Mouse (Mus musculus): Measurements from ENCODE around the gene Gm5737. TPM values are rescaled to one million over a fixed set of nuclear protein-coding genes. Genes with fewer than 3 reads are reported as not detected.

The Gm5737 gene
- not detected in 2 replicates for total RNA-seq (2017)

- no peak for ATAC-seq (replicated peaks in 1 of 2; ENCODE audit: insufficient read depth in 1 of 2, low FRiP score in 2 of 2, low TSS enrichment in 1 of 2, low read depth in 1 of 2, poor library complexity in 2 of 2, severe bottlenecking in 2 of 2)
Observed at GRCm38 (mm10) chr7:120811834-120812415, at the start of gene Gm5737. TSS of gene Gm5737 (plus strand) at chr7:120812365.

DNA sequence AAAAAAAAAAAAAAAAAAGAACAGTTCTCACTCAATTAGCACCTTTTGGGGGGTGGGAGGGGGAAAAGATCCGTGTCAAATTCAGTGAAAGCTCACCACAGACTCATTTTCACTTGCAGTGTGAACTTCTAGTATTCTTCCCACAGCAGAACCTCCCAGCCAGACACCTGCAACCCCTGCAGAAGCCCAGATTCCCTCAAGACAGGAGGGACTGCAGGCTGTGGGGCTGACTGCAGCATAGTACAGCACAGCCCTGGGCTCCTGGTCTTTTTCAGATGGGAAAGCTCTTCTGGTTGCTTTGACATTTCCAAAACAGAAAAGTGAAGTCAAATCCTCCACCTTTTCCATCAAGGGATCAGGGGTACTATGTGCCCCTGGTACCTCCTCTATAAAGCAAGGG, 44.8 kb upstream of the Gm5737 start:
- ATAC-seq (replicated peaks in 1 of 2; ENCODE audit: insufficient read depth in 1 of 2, low FRiP score in 2 of 2, low TSS enrichment in 1 of 2, low read depth in 1 of 2, poor library complexity in 2 of 2, severe bottlenecking in 2 of 2), result no peak

GRCm38 (mm10) chr7:120771389-120771788, 40.8 kb upstream of the Gm5737 start:
- no peak for ATAC-seq (replicated peaks in 1 of 2; ENCODE audit: insufficient read depth in 1 of 2, low FRiP score in 2 of 2, low TSS enrichment in 1 of 2, low read depth in 1 of 2, poor library complexity in 2 of 2, severe bottlenecking in 2 of 2)

GRCm38 (mm10) chr7:120778012-120778411, 34.2 kb upstream of the Gm5737 start:
- ATAC-seq (replicated peaks in 1 of 2; ENCODE audit: insufficient read depth in 1 of 2, low FRiP score in 2 of 2, low TSS enrichment in 1 of 2, low read depth in 1 of 2, poor library complexity in 2 of 2, severe bottlenecking in 2 of 2), result no peak

- no peak for ATAC-seq (replicated peaks in 1 of 2; ENCODE audit: insufficient read depth in 1 of 2, low FRiP score in 2 of 2, low TSS enrichment in 1 of 2, low read depth in 1 of 2, poor library complexity in 2 of 2, severe bottlenecking in 2 of 2)
Observed at GRCm38 (mm10) chr7:120795544-120795943, 16.6 kb upstream of the Gm5737 start.

- peak; percentile 42 to 46; a peak in 3 of 4 replicates for ATAC-seq (replicated peaks in 1 of 2; ENCODE audit: insufficient read depth in 1 of 2, low FRiP score in 2 of 2, low TSS enrichment in 1 of 2, low read depth in 1 of 2, poor library complexity in 2 of 2, severe bottlenecking in 2 of 2)
Observed at GRCm38 (mm10) chr7:120796369-120796768, 15.8 kb upstream of the Gm5737 start.

GRCm38 (mm10) chr7:120803268-120803667, 8.9 kb upstream of the Gm5737 start:
- no peak for ATAC-seq (replicated peaks in 1 of 2; ENCODE audit: insufficient read depth in 1 of 2, low FRiP score in 2 of 2, low TSS enrichment in 1 of 2, low read depth in 1 of 2, poor library complexity in 2 of 2, severe bottlenecking in 2 of 2)

DNA sequence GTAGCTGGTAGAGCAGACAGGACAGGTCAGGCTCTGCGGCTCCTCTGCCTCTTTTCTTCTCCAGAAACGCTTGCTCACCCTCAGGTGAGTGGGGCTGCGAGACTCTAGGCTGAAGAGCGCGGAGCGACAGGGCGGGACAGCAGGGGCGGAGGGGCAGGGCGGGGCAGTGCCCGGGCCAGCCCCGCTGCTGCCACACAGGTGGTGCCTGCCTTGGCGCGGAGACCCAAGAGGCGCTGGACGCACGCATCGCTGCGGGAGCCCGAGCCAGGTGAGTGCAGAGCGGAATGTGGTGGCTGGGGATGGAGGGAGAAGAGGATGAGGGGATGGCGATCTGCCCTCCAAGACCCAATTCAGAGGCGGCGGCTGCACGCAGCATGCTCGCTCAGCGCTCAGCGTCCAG, 2.5 kb upstream of the Gm5737 start:
- ATAC-seq (replicated peaks in 1 of 2; ENCODE audit: insufficient read depth in 1 of 2, low FRiP score in 2 of 2, low TSS enrichment in 1 of 2, low read depth in 1 of 2, poor library complexity in 2 of 2, severe bottlenecking in 2 of 2), result no peak

GRCm38 (mm10) chr7:120817552-120817951, 5.4 kb downstream of the Gm5737 start:
- ATAC-seq (replicated peaks in 1 of 2; ENCODE audit: insufficient read depth in 1 of 2, low FRiP score in 2 of 2, low TSS enrichment in 1 of 2, low read depth in 1 of 2, poor library complexity in 2 of 2, severe bottlenecking in 2 of 2), result no peak

- ATAC-seq (replicated peaks in 1 of 2; ENCODE audit: insufficient read depth in 1 of 2, low FRiP score in 2 of 2, low TSS enrichment in 1 of 2, low read depth in 1 of 2, poor library complexity in 2 of 2, severe bottlenecking in 2 of 2), result no peak
Observed at GRCm38 (mm10) chr7:120819386-120819785, 7.2 kb downstream of the Gm5737 start.

- peak; percentile 65 to 79 for ATAC-seq (replicated peaks in 1 of 2; ENCODE audit: insufficient read depth in 1 of 2, low FRiP score in 2 of 2, low TSS enrichment in 1 of 2, low read depth in 1 of 2, poor library complexity in 2 of 2, severe bottlenecking in 2 of 2)
Observed at GRCm38 (mm10) chr7:120823248-120823647, 11.1 kb downstream of the Gm5737 start.

DNA sequence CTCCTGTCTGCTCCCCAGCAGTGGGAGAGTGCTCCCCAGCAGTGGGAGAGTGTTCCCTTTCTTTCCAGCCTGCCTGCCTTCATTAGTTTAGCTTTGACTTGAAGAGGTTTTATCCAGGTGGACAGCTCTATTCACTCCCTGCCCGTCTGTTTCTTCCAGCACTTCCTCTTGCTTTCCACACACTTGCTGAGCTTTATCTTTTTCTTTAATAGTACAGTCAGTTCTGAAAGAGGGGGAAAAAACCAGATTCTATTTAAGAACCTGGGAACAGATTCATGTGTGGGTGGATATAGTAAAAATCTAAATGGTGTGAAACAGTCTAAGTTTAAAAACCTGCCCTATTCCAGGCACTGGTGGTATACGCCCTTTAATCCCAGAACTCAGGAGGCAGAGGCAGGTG, 12.9 kb downstream of the Gm5737 start:
- ATAC-seq (replicated peaks in 1 of 2; ENCODE audit: insufficient read depth in 1 of 2, low FRiP score in 2 of 2, low TSS enrichment in 1 of 2, low read depth in 1 of 2, poor library complexity in 2 of 2, severe bottlenecking in 2 of 2), result no peak

DNA sequence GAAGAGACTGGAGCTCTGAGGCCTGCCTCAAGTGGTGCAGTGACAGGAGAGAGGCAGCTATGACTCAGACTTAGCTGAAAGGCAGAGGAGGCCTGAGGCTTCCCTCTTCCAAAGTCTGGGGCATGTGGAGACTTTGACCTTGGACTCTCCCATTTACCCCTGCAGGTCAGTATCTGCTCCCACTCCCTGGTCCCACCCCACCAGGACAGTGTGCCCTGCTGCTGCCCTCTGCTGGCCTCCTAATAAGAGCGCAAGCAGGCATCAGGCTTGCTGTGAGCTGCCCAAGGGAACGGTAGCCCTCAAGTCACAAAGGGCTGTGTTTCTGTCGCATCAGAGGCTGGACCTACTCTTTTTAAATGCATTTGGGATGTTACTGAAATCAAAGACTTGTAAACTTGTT, 14.2 kb downstream of the Gm5737 start:
- ATAC-seq (replicated peaks in 1 of 2; ENCODE audit: insufficient read depth in 1 of 2, low FRiP score in 2 of 2, low TSS enrichment in 1 of 2, low read depth in 1 of 2, poor library complexity in 2 of 2, severe bottlenecking in 2 of 2), result peak in 1 of 2 experiments; percentile 33; a peak in 1 of 4 replicates

- peak; percentile 20 to 24 for ATAC-seq (replicated peaks in 1 of 2; ENCODE audit: insufficient read depth in 1 of 2, low FRiP score in 2 of 2, low TSS enrichment in 1 of 2, low read depth in 1 of 2, poor library complexity in 2 of 2, severe bottlenecking in 2 of 2)
Observed at GRCm38 (mm10) chr7:120830431-120831381, 18.5 kb downstream of the Gm5737 start.

DNA sequence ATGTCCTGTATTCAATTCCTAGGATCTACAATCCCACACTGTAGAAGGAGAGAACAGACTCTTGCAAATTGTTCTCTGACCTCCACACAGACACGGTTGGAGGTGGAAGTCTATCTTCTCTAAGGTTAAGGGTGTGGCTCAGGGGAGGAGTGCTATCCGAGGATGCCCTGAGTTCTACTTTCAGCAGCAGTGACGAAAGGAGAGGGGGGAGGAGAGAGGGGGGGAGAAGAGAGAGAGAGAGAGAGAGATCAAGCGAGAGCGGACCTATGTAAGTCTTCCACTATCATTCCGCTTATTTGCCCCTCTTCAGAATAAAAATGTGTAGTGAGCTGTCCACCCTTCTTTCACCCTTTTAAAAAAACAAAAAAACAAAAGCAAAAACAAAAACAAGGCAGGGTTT, 22.3 kb downstream of the Gm5737 start:
- no peak for ATAC-seq (replicated peaks in 1 of 2; ENCODE audit: insufficient read depth in 1 of 2, low FRiP score in 2 of 2, low TSS enrichment in 1 of 2, low read depth in 1 of 2, poor library complexity in 2 of 2, severe bottlenecking in 2 of 2)

DNA sequence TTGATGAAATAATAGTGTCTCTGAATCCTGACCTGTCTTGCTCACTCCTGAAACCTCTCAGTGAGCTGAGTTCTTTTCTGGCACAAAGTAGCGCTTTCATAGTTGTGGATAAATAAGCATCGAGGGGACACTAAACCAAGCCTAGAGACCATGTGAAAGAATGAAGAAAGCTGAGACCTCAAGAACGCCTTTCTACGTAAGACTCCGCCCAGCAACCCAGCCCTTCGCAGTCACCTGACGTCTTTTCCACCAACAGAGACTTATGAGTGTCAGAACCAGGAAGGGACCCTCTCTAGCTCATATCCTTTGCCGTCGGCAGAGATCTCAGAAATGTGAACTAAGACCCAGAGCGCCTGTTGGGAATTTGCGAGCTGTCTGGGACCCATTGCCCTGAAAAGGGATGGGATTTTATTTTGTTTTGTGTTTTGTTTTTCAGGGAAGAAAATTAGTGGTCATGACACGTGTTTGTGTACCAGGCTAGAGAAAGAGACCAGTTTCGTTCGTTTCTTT, 22.8 kb downstream of the Gm5737 start:
- ATAC-seq (replicated peaks in 1 of 2; ENCODE audit: insufficient read depth in 1 of 2, low FRiP score in 2 of 2, low TSS enrichment in 1 of 2, low read depth in 1 of 2, poor library complexity in 2 of 2, severe bottlenecking in 2 of 2), result peak; percentile 80 to 85

- ATAC-seq (replicated peaks in 1 of 2; ENCODE audit: insufficient read depth in 1 of 2, low FRiP score in 2 of 2, low TSS enrichment in 1 of 2, low read depth in 1 of 2, poor library complexity in 2 of 2, severe bottlenecking in 2 of 2), result peak; percentile 68 to 73
Observed at GRCm38 (mm10) chr7:120835449-120836359, 23.5 kb downstream of the Gm5737 start.

Data from hematopoietic stem cell, adult 5-6 weeks (primary cell).